Mouse (Mus musculus) brain, embryonic 14.5 days (tissue): ENCODE results near the gene Gm11492. TPM values are rescaled to one million over a fixed set of nuclear protein-coding genes. Genes with fewer than 3 reads are reported as not detected.

ENCODE experiments used
- DNase-seq: peaks from one replicate; pipeline ENCODE4 v3.0.0-alpha.2; 2011; ENCODE audit warnings: low read depth
- CTCF ChIP-seq: fragments of 200-500 bp; IDR thresholded peaks from 2 replicates; pipeline ENCODE4 v1.5.1; 2012; ENCODE audit warnings: inconsistent platforms, mild to moderate bottlenecking, moderate library complexity, borderline replicate concordance; ENCODE audit not compliant: insufficient read depth, insufficient read length; ENCODE audit errors: extremely low read depth
- POLR2A ChIP-seq: fragments of 200-500 bp; IDR thresholded peaks from 2 replicates; pipeline ENCODE4 v1.6.1; 2012; ENCODE audit warnings: mild to moderate bottlenecking, inconsistent platforms, borderline replicate concordance; ENCODE audit not compliant: poor library complexity, insufficient read depth, insufficient read length, severe bottlenecking; ENCODE audit errors: extremely low read depth
- polyA plus RNA-seq: library from polyadenylated mRNA; depleted of rRNA; stranded (reverse); fragments of >200 nt; gene quantifications from 2 replicates; pipeline ENCODE4 v1.2.3, GENCODE M21; 2012

Gene Gm11492
- polyA plus RNA-seq, 1 experiment, result not detected

- no peak for TF ChIP-seq POLR2A
- TF ChIP-seq CTCF, result no peak
- DNase-seq, result no peak
Observed at GRCm38 (mm10) chr11:87568255-87568953, 2.0 kb downstream of the Gm11492 start, which contains the start of gene Sept4. Gene Sept4, plus strand, starts transcription at chr11:87568903.

DNA sequence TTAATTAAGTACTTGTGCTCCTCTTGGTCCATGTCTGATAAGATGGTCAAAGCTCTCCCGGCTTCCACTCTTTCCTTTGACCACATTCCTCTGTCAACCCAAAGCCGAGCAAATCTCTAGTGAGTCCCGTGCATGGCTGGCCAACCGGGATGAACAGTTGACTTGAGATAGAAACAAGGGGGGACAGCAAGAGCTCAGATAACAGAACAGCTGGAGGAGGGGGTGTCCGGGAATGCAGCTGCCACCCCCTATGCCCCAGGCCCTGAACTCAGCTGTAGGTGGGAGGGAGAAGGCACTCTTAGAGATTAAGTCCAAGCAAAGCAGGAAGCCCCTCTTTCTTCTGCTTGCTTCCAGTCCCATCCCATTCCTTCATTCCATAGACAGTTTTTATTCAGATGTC, 4.3 kb downstream of the Gm11492 start:
- DNase-seq, result no peak
- no peak for TF ChIP-seq POLR2A
- no peak for TF ChIP-seq CTCF

- DNase-seq, result no peak
- TF ChIP-seq POLR2A, result no peak
- no peak for TF ChIP-seq CTCF
Observed at GRCm38 (mm10) chr11:87571361-87571950, 5.0 kb downstream of the Gm11492 start.

DNA sequence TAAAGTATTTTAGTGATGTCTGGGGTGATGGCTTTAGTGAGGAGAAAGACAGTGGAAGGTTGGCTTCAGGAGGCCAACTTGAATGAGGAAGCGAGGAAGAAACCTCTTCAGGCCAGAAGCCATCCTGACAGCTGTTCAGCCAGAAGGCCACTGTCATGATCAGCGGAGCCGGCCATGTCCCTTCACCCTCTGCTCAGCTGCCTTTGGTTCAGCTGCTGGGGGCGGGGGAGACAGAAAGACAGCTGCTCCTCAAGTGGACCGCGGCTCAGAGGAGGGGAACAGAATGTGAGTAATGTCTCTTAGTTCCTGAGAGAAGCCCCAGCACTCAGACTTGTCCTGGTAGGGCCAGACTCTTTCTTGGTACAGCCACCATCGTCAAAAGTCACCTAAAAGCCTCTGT, 7.3 kb downstream of the Gm11492 start:
- no peak for TF ChIP-seq POLR2A
- TF ChIP-seq CTCF, result no peak
- DNase-seq, result no peak

DNA sequence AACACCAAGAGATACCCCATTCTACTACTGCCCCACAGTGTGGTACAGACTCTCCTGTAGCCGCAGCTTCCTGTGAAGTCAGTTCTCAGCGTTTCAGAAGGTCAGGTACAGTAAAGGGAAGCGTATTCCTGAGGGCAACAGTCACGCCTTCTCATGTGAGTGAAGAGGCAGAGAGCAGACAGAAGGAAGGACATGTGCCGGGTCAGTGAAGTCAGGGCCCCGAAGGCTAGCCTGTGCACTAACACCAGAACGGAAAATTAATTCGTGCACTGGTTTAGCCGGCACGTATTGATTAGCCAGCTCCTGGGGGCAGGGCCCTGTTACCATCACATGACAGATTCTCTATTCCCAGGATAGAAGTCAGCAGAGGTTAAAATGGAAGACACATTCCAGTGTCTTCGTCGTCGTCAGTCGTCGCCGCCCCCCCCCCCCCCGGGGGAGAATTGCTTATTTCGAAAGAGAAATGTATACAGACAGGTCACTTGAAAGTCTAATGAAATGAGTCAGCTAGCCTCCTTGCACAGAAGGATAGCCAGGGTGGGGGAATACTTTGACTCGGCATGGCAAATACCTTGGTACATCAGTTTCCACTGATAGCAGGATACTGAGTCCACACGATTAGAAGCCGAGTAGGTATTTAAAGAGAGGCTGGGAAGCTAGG, 8.2 kb downstream of the Gm11492 start:
- no peak for DNase-seq
- TF ChIP-seq CTCF, result no peak
- TF ChIP-seq POLR2A, result no peak

- TF ChIP-seq CTCF (no peak), POLR2A (no peak)
- DNase-seq, result peak; percentile 8
Observed at GRCm38 (mm10) chr11:87577601-87578248, 11.3 kb downstream of the Gm11492 start.

DNA sequence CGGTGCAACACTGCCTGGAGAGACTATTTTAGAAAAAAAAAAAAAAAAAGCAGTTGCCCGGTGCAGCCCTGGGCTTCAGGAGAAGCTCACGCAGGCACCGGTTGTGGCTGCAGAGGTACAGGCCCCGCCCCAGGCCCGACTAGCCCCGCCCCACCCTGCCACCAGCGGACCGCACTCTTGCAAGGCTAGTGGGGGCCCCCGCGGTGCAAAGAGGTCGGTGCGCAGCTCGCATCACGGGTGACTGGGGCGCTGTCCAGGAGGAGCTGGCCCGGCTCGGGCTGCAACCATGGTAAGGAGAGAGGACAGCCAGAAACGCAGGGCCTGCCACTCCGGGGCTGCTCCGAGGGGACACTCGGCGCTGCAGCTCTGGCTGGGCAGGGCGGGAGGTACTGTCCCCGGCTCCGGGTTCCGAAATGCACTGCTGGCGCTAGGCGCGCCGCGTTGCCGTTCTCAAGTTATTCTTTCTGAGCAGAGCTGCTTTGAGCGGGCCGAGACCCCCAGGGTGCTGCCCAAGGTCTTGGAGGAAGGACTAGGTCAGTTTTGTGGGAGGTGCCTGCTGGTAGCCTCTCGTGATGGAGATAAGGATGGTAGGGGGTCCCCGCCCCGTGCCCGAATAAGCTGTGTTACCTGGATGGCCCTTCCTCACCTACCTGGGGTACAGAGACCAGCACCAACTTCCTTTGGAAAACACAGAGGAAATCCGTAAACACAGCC, 12.0 kb downstream of the Gm11492 start:
- TF ChIP-seq CTCF (no peak), POLR2A (no peak)
- peak; percentile 63 for DNase-seq

- TF ChIP-seq POLR2A (no peak), CTCF (peak; percentile 1; the same call in 1 of the 2 replicates)
- peak; percentile 15 for DNase-seq
Observed at GRCm38 (mm10) chr11:87578963-87579601, 12.6 kb downstream of the Gm11492 start.

GRCm38 (mm10) chr11:87579713-87580112, 13.3 kb downstream of the Gm11492 start:
- no peak for DNase-seq
- TF ChIP-seq CTCF (no peak), POLR2A (no peak)

- DNase-seq, result no peak
- TF ChIP-seq CTCF, result no peak
- TF ChIP-seq POLR2A, result no peak
Observed at GRCm38 (mm10) chr11:87580543-87581085, 14.2 kb downstream of the Gm11492 start.
